Mouse (Mus musculus) lung, postnatal 0 days (tissue): Measurements from ENCODE around the gene Mdga1.

Experiments used
- CTCF ChIP-seq: IDR thresholded peaks from 2 replicates; pipeline ENCODE4 v1.5.1; 2016; ENCODE audit warnings: antibody characterized with exemption, mild to moderate bottlenecking
- EP300 ChIP-seq: IDR thresholded peaks from 2 replicates; pipeline ENCODE4 v1.6.1; 2016; ENCODE audit warnings: antibody characterized with exemption, mild to moderate bottlenecking, control low read depth

DNA sequence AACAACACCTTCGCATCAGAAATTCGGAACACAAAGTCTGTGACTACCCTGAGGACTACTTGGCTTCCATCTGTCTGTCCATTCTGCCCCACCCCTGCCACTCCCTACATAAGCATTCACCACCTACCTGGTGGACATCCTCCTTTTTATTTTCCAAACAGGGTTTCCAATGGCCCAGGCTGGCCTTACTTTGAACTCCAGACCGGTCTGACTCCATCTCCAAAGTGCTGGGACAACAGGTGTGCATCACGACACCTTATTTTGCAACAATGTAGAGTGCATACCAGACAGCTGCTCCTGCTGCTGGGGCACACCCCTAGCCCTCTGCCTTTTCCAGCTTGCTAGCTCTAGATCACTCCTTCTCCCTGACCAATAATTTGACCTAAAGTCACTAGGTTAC is 115.1 kb downstream of the Mdga1 start:
- TF ChIP-seq EP300 (no peak), CTCF (no peak)
